Comparison of ENCODE assay signal across 13 mouse cellular contexts in the genomic region with DNA sequence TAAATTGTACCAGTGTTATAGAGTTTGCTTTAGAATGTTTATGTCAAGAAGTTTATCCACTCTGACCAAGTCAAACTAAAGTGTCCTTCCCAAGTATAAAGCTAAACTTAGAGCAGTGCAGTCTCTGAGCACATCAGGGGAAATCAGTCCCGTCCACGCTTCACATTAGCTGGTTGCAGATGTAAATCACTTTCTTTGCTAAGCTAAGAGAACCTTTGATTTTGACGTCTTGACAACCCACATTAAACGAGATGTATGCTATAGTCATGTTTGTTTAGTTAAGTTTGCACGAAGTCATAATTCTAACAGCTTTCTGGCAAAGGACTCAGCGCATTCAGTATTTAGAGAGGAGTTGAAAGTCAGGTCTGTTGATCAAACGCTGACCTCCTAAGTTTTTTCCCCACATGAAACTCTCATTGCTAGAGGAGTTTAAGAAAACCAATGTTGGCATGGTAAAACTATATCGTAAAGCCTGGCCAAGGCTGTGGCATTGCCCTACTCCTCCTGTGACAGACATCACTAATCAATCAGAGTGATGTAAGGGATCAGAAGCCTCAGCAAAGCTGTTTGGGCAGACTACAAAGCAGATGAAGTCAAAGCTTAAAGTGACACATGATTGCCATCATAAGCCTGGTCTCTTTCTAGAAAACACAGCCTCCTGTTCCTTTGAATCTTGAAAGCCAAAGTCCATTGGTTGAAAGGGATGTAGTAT.
"Had no signal": no experiment of that assay in that cellular context is flagged by ENCODE, and none has a peak within 500 bp of the region (broad histone marks: within the 10 kb centered on the region; RNA-seq: fewer than 3 reads in every experiment).

No protein-coding gene starts in this region.

- H3K9ac ChIP-seq: hindbrain, embryonic 14.5 days; limb, embryonic 15.5 days; liver, embryonic 12.5 days; neural tube, embryonic 15.5 days had no signal

- DNase-seq: kidney, adult 18-20 months; kidney, postnatal 25 days; layer of hippocampus, adult 9-11 months; layer of hippocampus, postnatal 36 days; lung, postnatal 36 days; midbrain, embryonic 14.5 days; right cerebral cortex, adult 18-20 months had no signal

- H3K27me3 ChIP-seq: liver, embryonic 12.5 days; neural tube, embryonic 15.5 days had no signal

- H3K4me3 ChIP-seq: limb, embryonic 15.5 days; liver, embryonic 12.5 days; midbrain, embryonic 10.5 days; myocyte; neural tube, embryonic 15.5 days had no signal

- H3K27ac ChIP-seq: hindbrain, embryonic 14.5 days; limb, embryonic 15.5 days; liver, embryonic 12.5 days; midbrain, embryonic 10.5 days; neural tube, embryonic 15.5 days had no signal

- H3K36me3 ChIP-seq: limb, embryonic 15.5 days; liver, embryonic 12.5 days; neural tube, embryonic 15.5 days had no signal

- H3K4me1 ChIP-seq: liver, embryonic 12.5 days; neural tube, embryonic 15.5 days had no signal

- ATAC-seq: liver, embryonic 12.5 days had no signal

- H3K9me3 ChIP-seq: limb, embryonic 15.5 days; liver, embryonic 12.5 days; midbrain, embryonic 10.5 days; neural tube, embryonic 15.5 days had no signal

- H3K4me2 ChIP-seq: hindbrain, embryonic 14.5 days; limb, embryonic 15.5 days; liver, embryonic 12.5 days; neural tube, embryonic 15.5 days had no signal
